Mouse (Mus musculus): ENCODE measurements around the gene Pik3cg.
A peak's percentile ranks its signal among the peaks of the same experiment; 100 is the strongest.
"Not testable (repeated sequence)": the region's sequence is repeated elsewhere in the genome, so short reads cannot be mapped to it uniquely, and the experiment has no call there.

Gene Pik3cg

DNA sequence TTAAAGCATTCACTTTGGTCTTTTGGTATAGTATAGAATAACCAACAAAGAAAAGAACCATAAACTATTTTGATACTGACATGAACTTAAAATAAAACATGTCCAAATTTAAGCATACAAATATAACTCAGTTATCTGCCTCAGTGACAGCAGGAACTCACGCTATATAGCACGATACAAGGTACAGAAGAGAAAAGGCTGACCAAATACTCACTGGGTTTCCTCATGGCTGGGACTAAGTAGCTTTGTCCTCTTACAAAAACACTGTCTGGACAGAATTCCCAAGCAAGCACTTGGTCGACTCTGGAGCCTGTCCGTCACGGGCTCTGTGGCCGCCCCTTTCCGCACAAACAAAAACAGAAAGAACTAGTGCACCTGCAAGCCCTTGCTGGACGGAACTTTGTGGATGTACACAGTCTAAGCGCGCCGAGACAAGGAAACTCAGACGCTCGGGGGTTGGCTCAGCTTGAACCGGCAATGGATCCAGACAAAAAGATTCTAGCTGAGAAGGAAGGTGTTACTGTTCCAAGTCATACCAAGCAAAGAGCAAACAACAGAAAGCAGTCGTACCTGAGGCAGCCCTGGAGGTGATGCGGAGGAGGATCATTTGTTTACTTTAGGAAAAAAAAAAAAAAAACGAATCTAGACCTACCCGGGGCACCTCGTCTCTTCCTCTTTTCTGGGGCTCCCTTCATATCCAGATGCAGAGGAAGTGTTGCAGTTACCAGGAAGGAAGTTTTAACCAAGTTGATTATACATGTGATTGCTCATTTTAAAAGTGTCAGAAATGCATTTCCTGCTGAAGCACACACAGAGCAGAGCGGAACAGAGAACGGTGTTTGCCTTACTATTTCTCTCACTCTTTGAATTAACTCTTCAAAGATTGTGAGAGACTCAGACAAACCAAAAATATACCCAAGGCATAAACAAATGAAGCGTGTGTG is at the start of gene Pik3cg:
TSS of gene Pik3cg (minus strand) at position 712 of the 944 bp plus-strand sequence.
- DNase-seq (ENCODE audit: low read depth, low spot score), result peak; percentile 14

DNA sequence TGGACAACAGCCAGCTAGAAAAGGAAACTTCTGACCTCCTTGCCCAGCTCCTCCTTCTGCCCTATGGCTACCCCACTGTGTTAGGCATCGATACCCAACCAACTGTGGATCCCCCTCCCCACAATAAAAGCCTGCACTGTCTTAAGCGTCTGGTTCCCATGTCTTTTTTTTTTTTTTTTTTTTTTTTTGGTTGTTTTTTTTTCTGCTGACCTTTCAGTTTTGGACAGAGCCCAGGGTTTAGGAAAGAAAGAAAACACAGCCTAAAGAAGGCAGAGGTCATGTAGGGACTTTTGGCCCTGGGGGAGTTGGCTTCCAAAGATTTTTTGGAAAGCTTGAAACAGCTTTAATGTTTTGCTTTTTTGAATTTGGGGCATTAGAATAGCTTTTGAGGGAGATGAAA is 40.0 kb upstream of the Pik3cg start:
- DNase-seq (ENCODE audit: low read depth, low spot score), result no peak

DNA sequence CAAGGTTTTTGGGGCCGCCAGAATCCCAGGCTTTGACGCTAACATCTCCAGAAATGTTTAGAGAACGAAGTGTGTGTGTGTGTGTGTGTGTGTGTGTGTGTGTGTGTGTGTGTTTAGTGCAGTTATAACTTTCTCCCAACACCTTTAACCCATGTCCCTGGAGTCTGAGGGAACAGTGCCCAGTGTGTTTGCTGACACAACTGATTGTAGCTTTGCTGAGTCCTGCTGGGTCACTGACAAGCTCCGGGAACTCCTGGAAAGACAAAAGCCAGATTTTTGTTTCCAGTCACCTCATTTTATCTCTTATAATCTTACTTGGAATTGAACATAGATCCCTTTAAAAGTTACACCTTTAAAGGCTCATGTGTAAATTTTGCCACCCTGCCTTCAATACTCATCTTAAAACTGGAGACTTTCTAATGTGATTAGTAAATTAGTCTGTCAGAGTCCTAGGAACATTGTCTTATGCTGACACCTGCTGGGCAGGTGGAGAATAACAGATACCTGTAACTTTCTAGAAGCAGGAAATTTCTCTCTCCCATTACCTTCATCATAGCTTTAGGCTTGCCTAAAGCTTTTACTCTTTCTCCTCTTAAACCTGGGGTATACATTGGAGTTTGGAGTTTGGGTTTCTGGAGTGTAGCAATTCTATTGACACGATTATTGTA is 37.2 kb upstream of the Pik3cg start:
- peak; percentile 57 for DNase-seq (ENCODE audit: low read depth, low spot score)

DNA sequence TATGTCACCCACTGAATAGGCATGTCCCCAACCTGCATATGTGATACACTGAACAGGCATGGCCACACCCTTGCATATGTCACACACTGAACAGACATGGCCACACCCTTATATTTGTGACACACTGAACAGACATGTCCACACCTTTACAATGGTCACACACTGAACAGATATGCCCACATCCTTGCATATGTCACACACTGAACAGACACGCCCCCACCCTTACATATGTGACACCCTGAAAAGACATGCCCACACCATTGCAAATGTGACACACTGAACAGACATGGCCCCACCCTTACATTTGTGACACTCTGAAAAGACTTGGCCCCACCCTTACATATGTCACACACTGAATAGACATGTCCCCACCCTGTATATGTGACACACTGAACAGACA is 35.1 kb upstream of the Pik3cg start:
- no peak for DNase-seq (ENCODE audit: low read depth, low spot score)

DNA sequence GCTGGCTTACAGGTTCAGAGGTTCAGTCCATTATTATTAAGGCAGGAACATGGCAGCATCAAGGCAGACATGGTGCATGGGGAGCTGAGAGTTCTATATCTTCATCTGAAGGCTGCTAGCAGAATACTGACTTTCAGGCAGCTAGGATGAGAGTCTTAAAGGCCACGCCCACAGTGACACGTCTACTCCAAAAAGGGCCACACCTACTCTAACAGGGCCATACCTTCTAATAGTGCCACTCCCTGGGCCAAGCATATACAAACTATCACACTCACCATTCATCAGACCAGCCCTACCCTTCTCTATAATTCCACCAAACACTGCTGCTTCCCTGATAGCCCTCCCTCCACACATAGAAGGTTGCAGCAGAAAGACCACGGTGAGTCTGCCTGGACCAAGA is 30.7 kb upstream of the Pik3cg start:
- DNase-seq (ENCODE audit: low read depth, low spot score), result not testable (repeated sequence)

DNA sequence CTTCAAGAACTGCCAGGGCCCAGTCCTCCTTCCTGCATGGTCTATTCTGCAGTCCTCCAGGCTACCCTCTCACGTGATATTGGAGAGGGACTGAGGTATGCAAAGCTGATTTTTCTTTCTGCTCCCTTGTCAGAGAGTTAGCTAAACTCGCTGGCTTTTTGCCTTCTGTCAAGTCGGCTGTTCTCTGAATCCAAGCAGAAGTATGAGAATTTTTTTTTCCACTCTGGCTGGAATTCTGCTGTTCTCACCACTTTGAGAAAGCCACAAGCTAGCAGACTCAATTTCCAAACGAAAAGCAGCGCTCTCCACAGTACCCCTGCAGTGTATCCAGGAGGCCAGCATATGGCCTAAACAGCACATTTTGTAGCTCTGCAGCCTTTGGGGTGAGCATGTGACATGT is 30.0 kb upstream of the Pik3cg start:
- DNase-seq (ENCODE audit: low read depth, low spot score), result no peak

DNA sequence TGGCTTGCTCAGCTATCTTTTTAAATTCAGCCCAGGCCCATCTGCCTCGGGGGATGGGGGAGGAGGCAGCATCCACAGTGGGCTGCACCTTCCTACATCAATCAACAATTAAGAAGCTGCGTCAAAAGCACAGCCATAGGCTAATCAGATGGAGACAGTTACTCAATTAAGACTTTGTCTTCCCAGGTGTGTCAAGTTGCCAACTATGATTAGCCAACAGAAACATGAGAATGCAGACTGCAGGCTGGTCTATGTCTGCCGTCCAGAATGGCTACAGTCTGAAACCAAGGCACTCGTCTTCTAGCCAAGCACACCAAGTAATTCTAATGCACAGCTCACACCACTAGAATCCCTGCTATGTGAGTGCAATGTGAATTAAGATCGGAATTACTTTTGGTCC is 29.4 kb upstream of the Pik3cg start:
- no peak for DNase-seq (ENCODE audit: low read depth, low spot score)

DNA sequence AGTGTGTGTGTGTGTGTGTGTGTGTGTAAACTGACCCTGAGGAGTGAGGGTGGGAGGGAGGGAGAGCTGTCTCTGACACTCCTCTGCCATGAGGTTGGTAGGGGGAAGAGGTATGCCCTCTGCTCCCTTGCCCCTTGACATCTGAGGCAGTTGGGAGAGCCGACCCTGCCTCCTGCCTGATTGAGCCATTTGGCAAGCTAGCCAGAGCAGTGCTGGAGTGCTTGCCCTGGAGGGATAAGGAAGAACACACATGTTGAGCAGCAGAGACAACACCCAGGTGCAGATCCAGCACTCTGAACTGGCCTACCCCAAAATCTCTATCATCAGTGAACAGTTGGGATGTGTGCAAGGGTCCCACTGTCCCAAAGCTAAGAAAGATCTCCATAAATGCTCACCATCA is 28.7 kb upstream of the Pik3cg start:
- DNase-seq (ENCODE audit: low read depth, low spot score), result no peak

DNA sequence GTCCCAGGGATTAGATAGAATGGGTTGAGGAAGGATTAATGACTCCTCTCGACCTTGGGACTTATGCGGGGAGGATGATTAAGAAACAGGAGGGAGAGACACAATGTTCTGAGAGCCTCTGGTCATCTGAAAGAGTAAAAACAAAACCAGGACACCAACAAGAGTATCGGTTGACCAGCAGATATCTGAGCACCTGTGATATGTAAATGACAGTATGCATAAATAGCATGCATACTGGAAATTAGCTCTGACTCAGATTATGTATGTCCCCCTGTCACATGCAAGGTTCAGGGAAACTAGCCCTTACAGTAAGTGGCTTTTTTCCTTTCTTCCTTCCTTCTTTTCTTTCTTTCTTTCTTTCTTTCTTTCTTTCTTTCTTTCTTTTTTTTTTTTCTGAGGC is 28.0 kb upstream of the Pik3cg start:
- no peak for DNase-seq (ENCODE audit: low read depth, low spot score)

DNA sequence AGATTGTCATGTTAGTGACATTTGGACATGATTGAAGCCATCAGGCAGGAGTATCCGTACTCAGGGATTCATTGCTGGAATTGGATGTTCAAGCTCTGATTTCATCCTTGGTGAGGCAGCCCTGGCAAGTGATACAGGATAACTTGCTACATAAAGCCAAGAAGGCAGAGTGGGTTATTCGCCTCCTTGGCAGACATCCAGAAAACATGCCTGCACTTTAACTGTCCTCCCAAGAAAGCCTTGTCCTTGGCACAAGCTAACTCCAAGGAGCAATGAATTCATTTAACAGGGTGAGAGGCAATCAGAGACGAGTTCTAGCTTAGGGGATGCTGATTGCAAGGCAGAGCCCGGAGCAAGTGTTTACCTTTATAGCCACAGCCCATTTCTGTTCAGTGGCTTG is 25.4 kb upstream of the Pik3cg start:
- DNase-seq (ENCODE audit: low read depth, low spot score), result no peak

DNA sequence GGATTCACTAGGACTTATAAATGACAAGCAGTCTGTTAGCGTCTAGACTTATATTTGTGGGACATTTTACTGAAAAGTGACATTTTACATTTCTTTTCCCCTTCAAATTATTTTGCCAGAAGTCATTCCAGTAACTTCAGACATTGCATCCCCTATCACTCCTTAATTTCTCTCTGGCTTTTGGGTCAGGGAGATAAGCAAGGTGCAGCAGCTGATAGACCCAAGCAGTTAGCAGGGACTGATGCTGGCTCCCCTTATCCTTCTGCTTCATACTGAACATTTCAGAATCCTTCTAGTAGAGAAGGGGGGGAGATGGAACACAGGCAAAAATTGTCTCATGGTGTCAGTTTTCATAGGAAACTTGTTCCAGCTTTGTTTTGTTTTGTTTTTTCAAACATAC is 22.9 kb upstream of the Pik3cg start:
- DNase-seq (ENCODE audit: low read depth, low spot score), result no peak

DNA sequence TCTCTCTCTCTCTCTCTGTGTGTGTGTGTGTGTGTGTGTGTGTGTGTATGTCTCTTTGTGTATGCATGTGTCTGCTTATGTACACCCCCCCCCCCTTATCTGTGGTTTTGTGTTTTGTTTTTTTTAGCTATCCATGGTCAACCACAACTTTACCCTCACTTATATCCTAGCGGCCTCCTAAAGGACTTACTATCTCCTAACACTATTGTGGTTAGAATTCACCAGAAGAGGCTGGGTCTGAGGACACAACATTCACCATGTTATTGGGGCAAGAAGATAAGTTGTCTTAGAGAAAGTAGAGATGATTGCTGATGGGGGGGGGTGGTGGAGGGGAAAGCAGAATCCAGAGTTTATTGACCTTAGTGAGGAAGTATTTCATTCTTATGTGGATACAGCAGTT is 15.2 kb upstream of the Pik3cg start:
- no peak for DNase-seq (ENCODE audit: low read depth, low spot score)

DNA sequence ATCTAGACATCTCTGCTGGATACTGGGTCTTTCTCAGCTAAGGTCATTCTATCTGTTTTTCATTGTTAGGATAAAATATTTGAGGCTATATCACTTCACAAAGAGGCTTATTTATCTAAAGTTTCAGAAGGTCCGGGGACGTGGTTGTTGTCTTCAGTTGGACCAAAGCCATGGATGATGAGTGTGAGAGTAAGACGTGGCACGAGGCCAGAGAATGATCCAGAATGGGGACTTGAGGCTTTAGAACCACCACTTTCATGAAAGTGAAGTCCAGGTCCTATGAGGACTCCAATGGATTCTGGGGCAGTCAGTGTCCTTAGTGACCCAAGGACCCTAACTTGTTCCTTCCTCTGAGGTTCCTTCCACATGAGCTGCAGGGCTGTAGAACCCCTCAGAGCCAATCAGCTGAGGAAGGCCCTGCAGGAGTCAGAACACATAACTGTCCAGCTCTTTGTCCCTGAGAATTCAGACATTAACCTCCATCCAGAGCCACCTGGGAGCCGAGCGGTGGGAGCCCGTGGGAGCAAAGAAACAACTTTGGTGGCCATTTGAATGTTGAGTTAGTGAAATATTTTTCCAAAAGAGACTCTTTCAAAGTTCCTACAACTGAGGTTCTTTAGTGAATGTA is 14.4 kb upstream of the Pik3cg start:
- DNase-seq (ENCODE audit: low read depth, low spot score), result no peak

DNA sequence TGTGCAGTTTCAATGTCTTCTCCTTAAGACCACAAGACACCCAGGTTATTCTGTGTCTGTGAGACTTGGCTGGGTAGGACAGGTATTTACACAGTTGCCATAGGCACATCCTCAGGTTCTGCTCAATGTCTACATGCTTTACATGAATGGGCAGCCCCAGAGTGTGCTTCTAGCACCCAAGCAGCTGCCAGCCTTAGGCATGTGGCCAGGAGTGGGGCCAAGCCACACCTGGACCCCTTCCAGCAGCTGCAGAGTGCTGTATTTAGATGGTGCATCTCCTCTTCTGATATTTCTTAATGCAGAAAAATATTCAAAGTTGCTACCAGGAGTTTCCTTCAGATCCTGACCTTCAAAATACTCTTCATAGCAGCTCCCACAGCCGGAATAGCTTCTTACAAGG is 11.9 kb upstream of the Pik3cg start:
- DNase-seq (ENCODE audit: low read depth, low spot score), result no peak

DNA sequence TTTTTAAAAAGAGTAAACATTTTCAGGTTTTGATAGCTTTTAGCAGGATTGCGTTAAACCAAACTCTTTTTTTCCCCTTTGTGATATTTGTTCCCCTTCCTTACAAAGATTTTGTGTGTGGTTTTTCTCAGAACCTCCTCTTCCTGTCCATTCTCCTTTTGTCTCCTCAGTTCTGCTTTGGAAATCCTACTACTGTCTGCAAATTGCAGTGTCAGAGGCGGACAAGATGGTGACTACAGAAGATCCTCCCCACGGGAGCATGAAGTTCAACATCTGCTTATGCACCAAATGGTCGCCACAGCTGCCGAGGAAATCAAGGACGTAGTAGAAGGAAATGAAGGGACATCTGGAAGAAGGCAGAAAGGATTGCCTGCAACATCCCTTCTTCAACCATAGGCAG is 6.7 kb upstream of the Pik3cg start:
- DNase-seq (ENCODE audit: low read depth, low spot score), result no peak

DNA sequence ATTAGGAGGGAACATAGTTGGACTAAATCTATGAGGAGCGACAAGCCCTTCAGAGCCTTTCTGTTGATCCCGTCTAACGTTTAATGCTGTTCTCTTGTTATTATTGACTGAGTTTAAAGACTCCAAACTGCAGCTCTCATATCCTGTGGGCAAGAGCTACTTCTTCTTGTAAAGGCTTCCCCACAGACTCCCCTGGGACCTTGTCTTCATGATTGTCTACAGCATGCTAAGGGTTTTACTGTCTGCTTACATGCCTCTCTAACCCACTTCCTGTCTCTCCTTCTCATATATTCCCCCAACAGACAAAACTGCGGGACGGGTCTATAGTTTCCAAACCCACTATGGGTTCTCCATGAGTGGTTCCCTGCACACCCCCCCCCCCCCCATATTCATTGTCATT is 4.2 kb upstream of the Pik3cg start:
- DNase-seq (ENCODE audit: low read depth, low spot score), result no peak

DNA sequence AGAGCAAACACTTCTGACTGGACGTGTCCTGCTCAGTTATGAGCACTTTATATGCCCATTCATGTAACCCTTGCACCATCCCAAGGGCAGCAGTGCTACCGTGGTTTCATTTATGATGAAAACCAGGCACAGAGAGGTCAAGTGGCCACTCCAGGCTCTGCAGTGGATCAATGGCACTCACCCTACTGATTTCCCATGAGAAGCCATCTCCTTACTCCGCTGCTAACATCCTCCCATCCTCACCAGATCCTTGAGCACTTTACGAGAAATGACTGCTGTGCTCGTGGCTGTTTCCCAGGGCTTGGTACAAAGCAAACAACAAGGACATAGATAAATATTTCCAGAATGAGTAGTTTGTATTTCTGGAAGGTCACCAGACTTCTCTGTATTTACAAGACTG is 3.7 kb upstream of the Pik3cg start:
- DNase-seq (ENCODE audit: low read depth, low spot score), result no peak

DNA sequence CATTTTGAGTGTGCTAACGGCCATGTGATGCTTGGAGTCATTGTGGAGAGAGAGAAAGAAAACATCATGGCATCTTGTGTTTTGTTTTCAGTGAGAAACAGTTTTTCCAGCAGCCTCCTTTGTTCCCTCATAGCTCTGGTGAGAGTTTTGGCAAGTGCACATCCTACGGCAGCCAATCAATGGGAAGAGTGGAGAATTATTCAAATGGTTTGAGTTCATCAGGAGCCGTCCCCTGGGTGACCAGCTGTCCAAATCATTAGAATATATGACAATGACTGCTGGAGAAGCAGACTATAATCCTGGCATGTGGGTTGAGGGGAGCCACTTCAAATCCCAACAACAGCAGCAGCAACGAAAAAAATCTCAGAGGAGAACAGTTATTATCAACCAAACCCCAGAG is 2.8 kb upstream of the Pik3cg start:
- DNase-seq (ENCODE audit: low read depth, low spot score), result no peak

DNA sequence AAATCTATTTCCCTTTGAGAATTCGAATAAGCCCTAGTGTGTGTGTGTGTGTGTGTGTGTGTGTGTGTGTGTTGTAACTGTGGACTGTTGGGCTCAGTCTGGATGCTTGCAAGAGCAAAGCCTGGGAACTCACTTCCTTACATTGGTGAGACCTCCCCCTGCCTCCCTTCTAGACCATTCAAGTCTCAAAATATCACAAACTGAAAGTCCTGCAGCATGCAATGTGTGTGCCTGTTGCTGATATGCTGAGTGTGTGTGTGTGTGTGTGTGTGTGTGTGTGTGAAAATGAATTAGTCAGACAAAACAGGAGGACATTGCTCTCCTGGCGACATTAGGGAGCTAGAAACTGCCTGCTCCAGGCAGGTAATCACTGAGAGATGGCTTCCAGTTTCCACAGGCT is 492 bp upstream of the Pik3cg start:
- DNase-seq (ENCODE audit: low read depth, low spot score), result no peak

DNA sequence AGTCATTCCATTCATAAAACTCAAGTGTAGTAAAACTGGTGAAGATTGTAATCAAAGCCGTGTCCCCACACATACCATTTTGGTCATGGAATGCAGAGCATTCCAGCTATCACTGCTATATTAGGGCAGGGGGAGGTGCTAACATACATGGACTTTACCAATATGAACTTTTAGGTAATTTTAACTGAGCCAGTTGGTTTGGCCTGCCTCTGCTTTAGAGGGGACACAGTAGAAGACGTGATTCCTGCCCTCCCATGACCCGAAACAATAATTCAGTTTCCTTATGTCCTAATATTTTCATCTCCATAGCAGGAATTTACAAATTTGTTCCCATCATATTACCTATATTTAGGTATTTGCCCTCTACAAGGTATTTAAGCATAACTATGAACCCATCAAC is 1.3 kb downstream of the Pik3cg start:
- no peak for DNase-seq (ENCODE audit: low read depth, low spot score)

DNA sequence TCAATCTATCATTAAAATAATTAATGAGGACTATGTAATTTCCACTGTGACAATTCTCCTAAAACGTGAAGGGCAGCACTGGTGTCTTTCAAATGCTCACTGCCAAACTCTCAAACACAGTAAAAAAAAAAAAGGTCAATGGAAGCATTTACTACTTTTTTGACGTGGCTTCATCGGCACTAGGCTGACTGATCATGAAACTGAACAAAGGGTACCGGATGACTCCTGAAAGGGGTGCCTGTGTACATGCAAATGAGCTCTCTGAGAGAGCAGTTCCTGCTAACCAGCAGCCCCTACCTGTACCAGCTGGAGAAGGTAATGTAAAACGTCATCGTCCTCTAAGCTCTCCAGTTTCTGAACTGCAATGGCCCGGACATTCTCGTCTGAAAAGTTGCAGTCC is 4.8 kb downstream of the Pik3cg start:
- DNase-seq (ENCODE audit: low read depth, low spot score), result no peak

DNA sequence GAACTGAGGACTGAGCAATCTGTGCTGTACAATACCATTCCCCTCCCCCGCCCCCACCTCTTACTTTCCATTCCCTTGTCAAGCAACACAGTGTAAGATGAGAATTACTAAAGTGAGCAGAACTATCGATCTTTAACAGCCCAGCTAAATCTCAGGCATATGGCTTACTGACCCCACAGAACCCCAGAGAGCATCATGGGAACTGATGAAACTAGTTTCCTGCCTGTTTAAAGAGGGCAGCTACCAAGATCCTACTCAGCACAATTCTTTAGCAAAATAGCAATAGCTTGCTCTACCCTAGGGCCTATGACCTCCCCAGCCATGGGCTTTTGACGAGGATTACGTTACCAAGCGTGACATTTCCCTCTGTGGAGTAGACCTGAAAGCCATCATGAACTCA is 5.9 kb downstream of the Pik3cg start:
- no peak for DNase-seq (ENCODE audit: low read depth, low spot score)

DNA sequence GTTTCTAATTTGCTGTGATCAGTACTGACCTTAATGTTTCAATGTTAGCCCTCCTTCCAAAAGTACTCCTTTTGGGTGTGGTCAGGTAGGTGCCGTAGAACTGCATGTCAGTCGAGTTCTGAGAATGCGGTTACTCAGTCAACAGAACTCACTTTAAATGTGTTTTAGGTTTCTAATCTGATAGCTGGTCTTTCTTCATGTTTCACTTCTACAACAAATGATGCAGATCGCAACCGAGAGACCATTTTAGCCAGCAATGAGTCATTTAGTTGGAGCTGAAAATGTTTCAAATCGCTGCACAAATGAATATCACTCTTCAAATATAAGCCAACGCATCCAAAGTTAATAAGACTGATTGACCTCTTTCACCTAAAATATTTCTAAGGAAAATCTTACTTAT is 6.5 kb downstream of the Pik3cg start:
- no peak for DNase-seq (ENCODE audit: low read depth, low spot score)
